Mouse (Mus musculus) liver, embryonic 16.5 days (tissue): ENCODE data around the gene Olfr1306. TPM values are rescaled to one million over a fixed set of nuclear protein-coding genes. Genes with fewer than 3 reads are reported as not detected.

Experiments
- ATAC-seq: fragments of 200-750 bp; cut with Nextera tagmentation; 2 replicates; pipeline ENCODE4 v1.8.0; 2017; ENCODE audit warnings: low read depth, mild to moderate bottlenecking, moderate number of reproducible peaks, moderate library complexity
- H3K27ac ChIP-seq: fragments of 300-500 bp; sonication (generic); 2 replicates; pipeline ENCODE4 v1.5.1; 2014; ENCODE audit warnings: mild to moderate bottlenecking, low read length
- H3K27me3 ChIP-seq: fragments of 300-500 bp; sonication (generic); 2 replicates; pipeline ENCODE4 v1.6.1; 2014; ENCODE audit warnings: low read depth, low read length, mixed read lengths; ENCODE audit not compliant: control insufficient read depth, insufficient read depth
- H3K36me3 ChIP-seq: fragments of 300-500 bp; sonication (generic); 2 replicates; pipeline ENCODE4 v1.6.1; 2014; ENCODE audit warnings: mild to moderate bottlenecking; ENCODE audit not compliant: control insufficient read depth, insufficient read depth
- H3K4me1 ChIP-seq: fragments of 300-500 bp; sonication (generic); 2 replicates; pipeline ENCODE4 v1.6.1; 2014; ENCODE audit warnings: low read depth, low read length, mixed read lengths; ENCODE audit not compliant: control insufficient read depth
- H3K4me2 ChIP-seq: fragments of 300-500 bp; sonication (generic); 2 replicates; pipeline ENCODE4 v1.6.1; 2014; ENCODE audit warnings: low read depth, low read length, mixed read lengths
- H3K4me3 ChIP-seq: fragments of 300-500 bp; sonication (generic); 2 replicates; pipeline ENCODE4 v1.5.1; 2014; ENCODE audit warnings: low read depth, mild to moderate bottlenecking, low read length
- H3K9ac ChIP-seq: fragments of 300-500 bp; sonication (generic); 2 replicates; pipeline ENCODE4 v1.6.1; 2014; ENCODE audit warnings: low read depth, low read length
- H3K9me3 ChIP-seq: fragments of 300-500 bp; sonication (generic); replicated peaks from 2 replicates; pipeline ENCODE4 v1.6.1; 2016; ENCODE audit warnings: low read length; ENCODE audit not compliant: control insufficient read depth
- WGBS: fragments of 180-500 bp; shearing (Covaris S2); extraction: QIAGEN DNeasy Blood & Tissue Kit; methylation state at CpG from one replicate; pipeline ENCODE4 v1.1.7; 2014; ENCODE audit not compliant: insufficient replicate concordance; 5-methylcytosine and 5-hydroxymethylcytosine counted together
- polyA plus RNA-seq: library from polyadenylated mRNA; unstranded; fragments of >200 nt; fragmentation: Nextera tagmentation; extraction: Ambion mirVana; gene quantifications from 2 replicates; pipeline ENCODE4 v1.2.1, GENCODE M21; 2015

Olfr1306 gene
- polyA plus RNA-seq: not detected in 2 replicates

GRCm38 (mm10) chr2:111916171-111916570, at the start of gene Olfr1306:
Gene Olfr1306 (minus strand): TSS chr2:111916271.
- ATAC-seq: no peak
- H3K4me3 ChIP-seq: no peak within 1 kb of the TSS
- no peaks in the 10 kb centered on the region for H3K27me3 ChIP-seq
- WGBS: 50% methylated on average over 1 of the region's 1 CpGs
- no peaks in the 10 kb centered on the region for H3K36me3 ChIP-seq
- H3K27ac ChIP-seq: no peak within 1 kb of the TSS
- no peak within 1 kb of the TSS for H3K4me2 ChIP-seq
- no peak within 1 kb of the TSS for H3K9ac ChIP-seq
- no peaks in the 10 kb centered on the region for H3K4me1 ChIP-seq
- H3K9me3 ChIP-seq: no peaks in the 10 kb centered on the region

GRCm38 (mm10) chr2:111964844-111965243, 48.8 kb upstream of the Olfr1306 start, which contains the start of gene Olfr1308:
Gene Olfr1308 (minus strand): TSS chr2:111964944.
- no peaks in the 10 kb centered on the region for H3K4me1 ChIP-seq
- H3K36me3 ChIP-seq: no peaks in the 10 kb centered on the region
- H3K4me3 ChIP-seq: no peak within 1 kb of the TSS
- ATAC-seq: no peak
- no peaks in the 10 kb centered on the region for H3K27me3 ChIP-seq
- H3K4me2 ChIP-seq: no peak within 1 kb of the TSS
- no peak within 1 kb of the TSS for H3K9ac ChIP-seq
- H3K9me3 ChIP-seq: no peaks in the 10 kb centered on the region; the same call in 1 of the 2 replicates
- no peak within 1 kb of the TSS for H3K27ac ChIP-seq
- WGBS: 20% methylated on average over 1 of the region's 1 CpGs

- H3K9me3 ChIP-seq: no peaks in the 10 kb centered on the region
- no peak within 1 kb of the TSS for H3K27ac ChIP-seq
- no peak within 1 kb of the TSS for H3K9ac ChIP-seq
- no peak for ATAC-seq
- H3K4me2 ChIP-seq: no peak within 1 kb of the TSS
- H3K4me1 ChIP-seq: no peaks in the 10 kb centered on the region
- H3K36me3 ChIP-seq: no peaks in the 10 kb centered on the region
- H3K27me3 ChIP-seq: no peaks in the 10 kb centered on the region
- no peak within 1 kb of the TSS for H3K4me3 ChIP-seq
- 49% methylated on average over 1 of the region's 1 CpGs for WGBS
Observed at GRCm38 (mm10) chr2:111949340-111949739, 33.3 kb upstream of the Olfr1306 start, which contains the start of gene Olfr1307. Gene Olfr1307 (minus strand): TSS chr2:111949440.

- Histone ChIP-seq H3K9me3 (no peaks in the 10 kb centered on the region; the same call in 1 of the 2 replicates), H3K36me3 (no peaks in the 10 kb centered on the region), H3K4me3 (no peak within 1 kb of the TSS), H3K9ac (no peak within 1 kb of the TSS), H3K4me1 (no peaks in the 10 kb centered on the region), H3K27ac (no peak within 1 kb of the TSS), H3K27me3 (no peaks in the 10 kb centered on the region), H3K4me2 (no peak within 1 kb of the TSS)
- 63% methylated on average over 2 of the region's 2 CpGs for WGBS
- ATAC-seq: no peak
Observed at GRCm38 (mm10) chr2:111877049-111877448, 39.0 kb downstream of the Olfr1306 start, which contains the start of gene Olfr1305. Gene Olfr1305 (minus strand): TSS chr2:111877149.

Other genes starting within 250 kb of the Olfr1306 start
- not detected in 2 replicates for gene Olfr1301, start 165.3 kb downstream of the Olfr1306 start, polyA plus RNA-seq
- gene Olfr1302, start 138.8 kb downstream of the Olfr1306 start, polyA plus RNA-seq: not detected in 2 replicates
- gene Olfr1303, start 95.9 kb downstream of the Olfr1306 start, polyA plus RNA-seq: not detected in 2 replicates
- not detected in 2 replicates for gene Olfr1305, start 39.1 kb downstream of the Olfr1306 start, polyA plus RNA-seq
- not detected in 2 replicates for gene Olfr1307, start 33.2 kb upstream of the Olfr1306 start, polyA plus RNA-seq
- gene Olfr1308, start 48.7 kb upstream of the Olfr1306 start, polyA plus RNA-seq: not detected in 2 replicates
- not detected in 2 replicates for gene Olfr1309, start 74.0 kb upstream of the Olfr1306 start, polyA plus RNA-seq
- not detected in 2 replicates for gene Olfr1310, start 96.4 kb upstream of the Olfr1306 start, polyA plus RNA-seq
- not detected in 2 replicates for gene Olfr1311, start 108.1 kb upstream of the Olfr1306 start, polyA plus RNA-seq
- gene Olfr1312, start 134.0 kb upstream of the Olfr1306 start, polyA plus RNA-seq: not detected in 2 replicates
- gene Olfr1313, start 161.6 kb upstream of the Olfr1306 start, polyA plus RNA-seq: not detected in 2 replicates
- not detected in 2 replicates for gene Olfr1314, start 180.5 kb upstream of the Olfr1306 start, polyA plus RNA-seq
- gene Olfr1315-ps1, start 199.2 kb upstream of the Olfr1306 start, polyA plus RNA-seq: not detected in 2 replicates
- gene Olfr1316, start 218.7 kb upstream of the Olfr1306 start, polyA plus RNA-seq: not detected in 2 replicates
- not detected in 2 replicates for gene Olfr1317, start 224.1 kb upstream of the Olfr1306 start, polyA plus RNA-seq
- not detected in 2 replicates for gene Olfr1318, start 237.9 kb upstream of the Olfr1306 start, polyA plus RNA-seq